Mouse (Mus musculus): ENCODE measurements around the gene Galns.

Gene Galns

GRCm38 (mm10) chr8:122564363-122565352 lies 46.6 kb downstream of the Galns start:
- DNase-seq, result no peak

DNA sequence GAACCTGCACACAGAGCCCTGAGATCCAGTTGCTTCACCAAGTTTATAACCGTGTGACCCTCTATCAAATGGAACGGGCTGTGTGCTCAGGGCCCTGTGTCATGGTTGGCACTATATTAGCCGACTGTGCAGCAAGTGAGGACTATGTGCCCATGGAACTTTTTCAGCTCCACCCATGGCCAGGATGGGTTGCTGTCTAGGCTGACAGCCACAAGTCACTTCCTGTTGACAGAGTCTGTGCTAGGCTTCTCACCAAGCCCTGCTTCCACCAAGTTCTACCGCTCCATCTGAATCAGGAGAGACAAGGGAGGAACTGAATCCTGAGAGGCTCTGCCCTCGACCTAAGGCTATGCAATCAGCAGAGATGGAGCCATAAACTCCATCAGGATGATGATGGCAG lies 50.1 kb downstream of the Galns start:
- no peak for DNase-seq

- DNase-seq, result no peak
These were observed 52.5 kb downstream of the Galns start for GRCm38 (mm10) chr8:122558671-122559349.

DNA sequence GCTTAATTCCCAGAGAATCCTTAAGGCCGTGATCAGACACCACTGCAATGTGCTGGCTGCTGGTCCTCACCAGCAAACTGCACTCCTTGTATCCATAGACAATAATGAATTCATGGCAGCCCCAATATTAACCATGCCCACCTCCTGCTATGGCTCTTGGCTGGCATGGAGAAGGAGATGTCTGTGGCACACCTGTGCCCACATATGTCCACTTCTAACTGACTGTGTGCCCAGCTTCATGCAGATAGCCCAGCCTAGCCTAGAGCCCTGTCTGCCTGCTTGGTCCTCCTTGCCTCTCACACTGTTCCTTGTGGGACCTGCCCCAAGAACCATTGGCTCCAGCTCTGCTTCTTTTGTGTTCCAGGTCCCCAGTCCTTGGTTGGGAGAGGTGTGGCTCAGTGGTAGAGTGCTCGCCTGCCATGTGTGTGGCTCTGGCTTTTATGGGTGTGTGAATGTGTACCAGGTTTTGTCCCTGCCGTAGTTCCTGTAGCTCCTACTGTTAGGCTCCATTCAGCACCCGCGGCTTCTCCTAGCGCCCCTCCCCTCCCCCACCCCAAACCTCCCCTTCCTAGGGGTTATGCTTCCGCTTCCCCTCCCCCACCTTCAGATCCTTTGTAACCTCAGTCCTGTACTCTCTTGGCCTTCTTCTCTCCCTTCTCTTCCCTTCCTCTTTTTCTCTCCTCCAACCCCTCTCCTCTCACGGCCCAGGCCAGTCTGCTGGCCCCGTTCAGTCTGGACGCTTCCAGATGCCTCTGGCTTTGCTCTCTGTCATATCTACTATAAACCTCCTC lies 53.8 kb downstream of the Galns start:
- DNase-seq, result no peak

DNA sequence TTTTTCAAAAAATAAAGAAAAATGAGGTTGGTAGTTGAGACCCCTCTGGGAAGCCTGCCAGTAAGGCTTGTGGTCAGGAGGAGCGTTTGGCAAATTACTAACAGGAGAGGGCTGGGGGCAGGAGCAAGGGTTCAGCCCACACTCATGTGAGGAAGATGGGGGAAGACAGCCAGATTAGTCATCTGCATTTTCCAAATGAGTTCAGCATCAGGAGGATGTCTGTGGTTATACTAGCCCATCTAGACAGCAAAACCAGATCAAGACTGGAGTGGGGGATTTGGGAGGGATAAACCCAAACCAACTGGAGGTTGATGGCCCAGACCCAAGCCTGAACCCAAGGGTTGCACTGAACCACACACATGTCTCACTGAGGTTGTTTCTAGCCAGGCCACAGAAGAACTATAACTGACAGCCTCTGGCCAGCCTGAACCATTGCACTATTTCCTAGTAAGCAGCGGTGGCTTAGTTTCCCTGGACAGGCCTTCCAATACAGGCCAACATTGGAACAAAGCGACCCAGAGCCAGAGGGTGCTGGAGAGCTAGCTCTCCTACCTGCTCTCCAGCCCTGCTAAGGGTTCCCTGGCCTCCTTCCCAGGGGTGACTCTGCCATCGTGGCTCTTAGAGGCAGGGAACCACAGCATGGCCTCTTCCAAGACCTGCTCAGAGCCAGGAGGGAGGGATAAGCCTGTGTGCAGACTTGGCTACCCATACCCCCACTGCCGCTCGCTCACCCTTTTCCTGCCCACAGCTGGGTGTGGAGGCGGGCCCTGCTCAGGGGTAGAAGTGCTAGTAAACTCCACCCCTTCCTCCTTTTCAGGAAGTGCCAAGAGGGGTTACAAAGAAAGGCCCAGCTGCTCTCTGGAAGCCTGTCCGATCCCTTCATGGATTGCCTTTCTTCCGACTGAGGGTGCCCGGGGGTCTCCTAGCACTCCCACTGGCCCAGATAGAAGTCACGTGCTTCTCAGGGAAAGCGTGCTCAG lies 54.9 kb downstream of the Galns start:
- DNase-seq, result no peak

DNA sequence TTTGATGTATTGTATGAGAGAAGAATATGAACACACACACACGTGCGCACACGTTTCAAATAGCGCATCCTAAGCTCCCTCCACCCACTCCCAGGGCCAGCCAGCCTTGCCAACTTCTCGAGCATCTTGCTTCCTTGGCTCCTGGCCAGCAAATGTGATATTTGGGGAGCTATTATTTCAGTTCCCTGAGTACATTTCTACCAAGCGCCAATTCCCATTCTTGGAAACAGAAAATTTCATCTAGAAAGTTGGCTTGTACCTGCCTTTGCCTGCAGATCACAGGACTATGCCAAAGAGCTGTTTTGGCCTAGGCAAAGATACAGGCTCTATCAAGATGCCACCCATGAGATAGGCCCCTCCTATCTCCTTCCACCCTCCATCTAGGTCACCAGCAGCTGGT lies 56.5 kb downstream of the Galns start:
- peak; percentile 74 for DNase-seq

GRCm38 (mm10) chr8:122551265-122552051 lies 59.8 kb downstream of the Galns start, which contains the start of gene Piezo1:
TSS of gene Piezo1 (minus strand) at chr8:122551329.
- DNase-seq, result peak; percentile 89

- DNase-seq, result no peak
These were observed 60.3 kb downstream of the Galns start for GRCm38 (mm10) chr8:122550995-122551264.

DNA sequence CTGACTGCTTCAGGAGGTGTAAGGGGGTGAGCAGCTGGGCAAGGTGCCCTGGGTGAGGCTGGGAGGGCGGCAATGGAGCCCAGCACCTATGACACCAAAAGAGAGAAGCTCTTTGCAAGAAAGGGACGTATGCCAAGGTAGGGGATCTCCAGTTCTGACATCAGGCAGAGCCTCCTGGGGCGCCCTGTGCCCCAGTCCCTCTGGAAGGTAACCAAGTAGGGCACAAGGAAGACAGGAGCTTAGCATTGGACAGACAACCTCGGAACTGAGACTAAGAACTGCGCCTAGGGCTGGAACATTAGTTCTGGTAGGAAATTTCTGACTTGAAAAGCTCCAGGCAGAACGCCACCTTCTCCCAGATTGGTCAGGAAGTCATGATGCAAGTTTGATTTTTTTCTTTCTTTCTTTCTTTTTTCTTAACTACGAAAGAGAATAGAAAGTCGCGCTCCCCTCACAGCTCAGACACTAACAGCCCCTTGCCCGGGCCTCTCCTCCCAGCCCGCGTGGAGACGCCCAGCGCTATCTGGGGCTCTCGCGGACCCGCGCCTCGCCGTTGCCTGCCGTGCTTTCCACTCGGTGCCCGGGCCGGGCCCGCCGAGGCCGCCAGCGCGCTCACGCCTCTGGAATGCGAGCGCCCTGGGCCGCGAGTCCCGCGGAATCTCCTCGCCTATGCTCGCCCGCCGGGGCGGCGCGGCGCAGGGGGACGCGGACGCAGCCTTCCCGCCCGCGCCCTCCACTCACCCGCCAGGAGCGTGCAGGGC lies 60.8 kb downstream of the Galns start:
- DNase-seq, result no peak

DNA sequence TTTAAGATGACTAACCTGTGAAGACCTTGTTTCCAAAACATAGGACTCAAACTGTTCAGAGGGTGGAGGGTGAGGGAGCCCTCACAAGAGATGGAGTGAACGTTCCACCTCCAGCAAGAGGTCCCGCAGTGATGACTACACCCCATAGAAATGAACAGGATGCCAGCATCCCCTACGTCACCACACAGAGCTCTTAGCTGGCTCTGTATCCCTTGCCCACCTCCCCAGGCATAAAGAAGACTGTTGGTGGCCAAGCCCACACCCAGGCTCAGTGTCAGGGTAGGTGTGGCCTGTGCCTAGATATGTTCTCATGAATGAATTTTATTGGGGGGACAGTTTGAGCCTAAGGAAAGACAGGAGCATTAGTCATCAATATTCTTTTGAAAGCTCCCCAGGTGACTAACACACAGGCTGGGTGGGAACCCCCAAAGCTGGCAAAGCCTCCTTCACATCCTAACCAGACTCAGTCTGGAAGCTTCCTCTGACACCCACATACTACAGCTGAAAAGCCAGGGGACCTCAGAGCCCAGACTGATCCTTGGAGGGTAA lies 62.3 kb downstream of the Galns start:
- no peak for DNase-seq

GRCm38 (mm10) chr8:122548331-122548730 lies 62.9 kb downstream of the Galns start:
- no peak for DNase-seq

GRCm38 (mm10) chr8:122547815-122548214 lies 63.4 kb downstream of the Galns start:
- no peak for DNase-seq

DNA sequence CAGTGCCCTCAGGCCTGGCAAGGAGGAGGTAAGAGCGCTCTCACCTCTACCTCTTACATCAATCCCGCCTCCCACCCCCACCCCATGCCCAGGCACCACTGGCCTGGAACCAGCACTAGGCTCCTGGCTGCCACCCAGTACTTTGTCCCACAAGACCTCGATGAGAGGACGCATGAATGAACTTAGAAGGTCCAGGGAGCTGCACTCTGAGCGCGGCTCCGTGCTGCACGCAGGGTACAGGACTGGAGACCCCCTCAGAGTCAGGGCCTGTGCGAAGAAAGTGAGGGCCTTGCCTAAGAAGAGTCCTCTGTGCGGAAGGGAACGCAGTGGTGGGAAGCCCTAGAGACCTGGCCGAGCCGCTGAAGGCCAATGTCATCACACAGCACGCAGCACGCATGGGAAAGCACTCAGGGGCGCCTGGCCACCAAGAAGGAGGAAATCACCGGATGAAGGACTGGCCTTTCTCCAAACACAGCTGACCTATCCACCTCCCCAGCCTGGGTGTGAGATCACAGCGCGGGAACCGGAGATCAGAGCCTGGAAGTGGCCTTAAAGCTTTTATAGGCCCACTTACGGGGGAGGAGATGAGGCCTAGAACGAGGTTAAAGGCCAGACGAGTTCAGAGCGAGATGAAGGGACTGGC lies 64.3 kb downstream of the Galns start:
- DNase-seq, result no peak

DNA sequence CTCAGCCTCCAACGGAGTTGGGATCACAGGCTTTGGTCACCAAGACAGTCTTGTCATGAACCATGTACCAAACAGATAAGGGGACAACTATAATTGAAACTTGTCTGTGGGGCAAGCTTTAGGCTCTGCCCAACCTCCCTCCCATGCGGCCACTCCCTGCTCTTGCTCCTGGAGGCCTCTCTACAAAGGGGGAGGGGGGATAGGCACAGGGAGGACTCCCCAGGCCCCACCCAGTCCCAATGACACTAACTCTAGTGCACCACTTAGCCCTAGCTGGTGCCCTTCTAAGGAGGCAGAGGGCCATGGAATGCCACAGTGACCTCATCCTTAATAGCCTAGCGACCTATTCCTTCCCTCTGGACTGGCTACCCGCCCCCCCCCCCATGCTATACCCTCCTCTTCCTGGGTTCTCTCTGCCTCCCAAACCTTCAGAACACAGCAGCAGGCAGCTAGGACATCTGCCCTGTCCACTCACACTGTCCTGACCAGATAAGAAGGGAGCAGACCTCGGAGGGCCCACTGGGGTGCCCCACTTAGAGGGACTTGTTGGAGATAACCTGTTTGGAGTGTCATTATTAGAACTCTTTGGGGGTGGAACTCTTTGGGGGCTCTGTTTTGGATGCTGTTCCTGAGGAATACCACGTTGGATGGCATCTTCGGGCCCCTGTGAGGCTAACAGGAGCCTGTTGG lies 65.1 kb downstream of the Galns start:
- no peak for DNase-seq

GRCm38 (mm10) chr8:122544138-122544537 lies 67.1 kb downstream of the Galns start:
- DNase-seq, result no peak

GRCm38 (mm10) chr8:122538310-122539076 lies 72.8 kb downstream of the Galns start:
- no peak for DNase-seq

DNA sequence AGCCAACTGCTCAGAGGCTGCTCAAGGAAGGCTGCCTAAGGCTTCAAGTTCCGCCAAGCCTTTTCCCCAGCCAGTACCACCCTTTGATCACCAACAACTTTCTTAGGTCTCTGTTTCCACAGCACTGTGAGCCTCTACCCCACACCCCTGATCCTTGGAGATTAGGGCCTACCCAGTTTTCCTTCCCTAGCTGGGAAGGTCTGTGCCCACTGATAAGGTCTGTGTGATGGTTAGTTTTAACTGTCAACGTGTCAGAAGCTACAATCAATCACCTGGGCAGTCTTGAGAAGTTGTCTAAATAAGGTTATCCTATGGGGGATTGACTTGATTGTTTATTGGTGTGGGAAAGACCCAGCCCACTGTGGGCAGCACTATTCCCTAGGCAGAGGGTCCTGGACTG lies 73.5 kb downstream of the Galns start:
- DNase-seq, result no peak

DNA sequence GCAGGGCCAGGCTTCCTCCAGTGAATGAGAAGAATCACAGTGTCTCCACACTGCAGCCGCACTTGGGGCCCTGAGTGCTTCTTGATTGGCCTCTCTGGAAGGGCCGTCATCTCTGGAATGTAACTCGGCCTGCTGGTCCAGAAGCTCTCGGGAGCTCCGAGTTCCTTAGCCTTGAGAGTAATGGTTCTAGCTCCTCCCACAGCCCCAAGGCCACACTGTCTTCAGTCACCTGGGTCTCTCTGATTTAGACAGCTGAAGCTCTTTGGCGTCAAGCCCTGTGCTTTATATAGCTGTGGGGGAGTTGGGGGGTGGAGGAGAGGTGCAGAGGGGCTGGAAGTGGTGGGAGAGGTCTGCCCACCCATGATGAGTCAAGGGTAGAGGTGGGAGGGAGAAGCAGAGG lies 74.2 kb downstream of the Galns start:
- DNase-seq, result no peak
